Mouse (Mus musculus) ES-E14 (cell line): ENCODE data around the gene Jmjd8.

Source experiments
- HCFC1 ChIP-seq: IDR thresholded peaks from 2 replicates; pipeline ENCODE4 v1.6.1; 2012; ENCODE audit warnings: low read length, inconsistent platforms, borderline replicate concordance; ENCODE audit not compliant: insufficient read depth
- MAFK ChIP-seq: IDR thresholded peaks from 2 replicates; pipeline ENCODE4 v1.6.1; 2014; ENCODE audit warnings: mild to moderate bottlenecking, low read depth, low read length, inconsistent platforms; ENCODE audit not compliant: insufficient read depth
- ZC3H11A ChIP-seq: IDR thresholded peaks from 2 replicates; pipeline ENCODE4 v1.6.1; 2012; ENCODE audit warnings: low read depth, mild to moderate bottlenecking, inconsistent platforms, low read length, borderline replicate concordance
- ZNF384 ChIP-seq: IDR thresholded peaks from 2 replicates; pipeline ENCODE4 v1.6.1; 2012; ENCODE audit warnings: low read depth, low read length, inconsistent platforms

DNA sequence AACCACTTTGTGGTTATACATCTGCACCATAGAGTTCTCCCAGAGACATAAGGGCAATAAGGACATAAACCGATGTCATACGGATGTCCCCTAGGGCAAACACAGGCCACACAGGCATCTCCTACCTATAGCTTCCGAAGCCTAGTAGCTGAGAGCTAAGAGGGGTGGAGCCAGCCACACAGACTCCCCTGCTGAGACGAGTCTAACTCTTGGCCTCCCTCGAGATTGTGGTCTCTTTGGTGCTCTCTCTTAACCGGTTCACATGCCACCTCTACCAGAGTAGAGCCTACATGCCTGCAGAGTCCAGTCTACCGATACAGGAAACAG, 38.8 kb downstream of the Jmjd8 start:
- TF ChIP-seq ZC3H11A (no peak), MAFK (no peak), ZNF384 (no peak), HCFC1 (no peak)
